Mouse (Mus musculus) small intestine, adult 2 months (tissue): ENCODE data around the gene Minpp1.

Experiments
- CTCF ChIP-seq: fragments of 200-500 bp; IDR thresholded peaks from 2 replicates; pipeline ENCODE4 v1.5.1; 2012; ENCODE audit warnings: low read depth, mild to moderate bottlenecking, control low read depth, inconsistent platforms, low read length, moderate library complexity, mixed read lengths; ENCODE audit not compliant: insufficient replicate concordance, insufficient read length; ENCODE audit errors: extremely low read depth
- POLR2A ChIP-seq: fragments of 200-500 bp; IDR thresholded peaks from 2 replicates; pipeline ENCODE4 v1.6.1; 2012; ENCODE audit warnings: low read depth, mild to moderate bottlenecking, control low read depth, inconsistent platforms, low read length, moderate library complexity

DNA sequence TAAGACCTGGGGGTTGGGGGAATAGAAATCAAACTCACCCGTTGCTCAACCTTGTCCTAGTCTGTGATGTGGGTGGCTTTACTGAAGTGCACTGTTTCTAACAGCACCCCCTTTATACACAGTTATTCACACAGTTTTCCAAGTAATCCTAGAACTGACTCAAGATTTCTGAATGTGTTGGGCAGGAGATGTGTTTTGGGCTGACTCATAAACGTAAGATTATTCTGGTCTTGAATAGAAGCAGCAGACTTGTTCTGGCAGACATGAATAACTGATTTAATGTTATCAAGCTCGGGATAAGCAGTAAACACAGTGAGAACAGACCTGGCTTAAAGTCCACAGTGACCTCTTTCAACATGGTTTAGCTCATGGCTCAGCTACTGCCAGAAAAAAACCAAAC is 65.9 kb downstream of the Minpp1 start:
- no peak for TF ChIP-seq POLR2A
- TF ChIP-seq CTCF = no peak
